Mouse (Mus musculus) mature B cell (primary cell): ENCODE data around the gene Coq4.

ENCODE experiments used
- in situ Hi-C: fragments of 300-500 bp; cut with MboI; formaldehyde crosslinking; loops from 2 replicates; pipeline ENCODE4 v1.14.3; 2019

Coq4 gene

GRCm38 (mm10) chr2:29792772-29793487 is 5.6 kb downstream of the Coq4 start:
- in situ Hi-C loops = no loop called here

GRCm38 (mm10) chr2:29802075-29802826 is 15.0 kb downstream of the Coq4 start, which contains the start of gene Slc27a4:
Slc27a4 (plus strand) TSS chr2:29802634.
- in situ Hi-C loops = no loop called here

DNA sequence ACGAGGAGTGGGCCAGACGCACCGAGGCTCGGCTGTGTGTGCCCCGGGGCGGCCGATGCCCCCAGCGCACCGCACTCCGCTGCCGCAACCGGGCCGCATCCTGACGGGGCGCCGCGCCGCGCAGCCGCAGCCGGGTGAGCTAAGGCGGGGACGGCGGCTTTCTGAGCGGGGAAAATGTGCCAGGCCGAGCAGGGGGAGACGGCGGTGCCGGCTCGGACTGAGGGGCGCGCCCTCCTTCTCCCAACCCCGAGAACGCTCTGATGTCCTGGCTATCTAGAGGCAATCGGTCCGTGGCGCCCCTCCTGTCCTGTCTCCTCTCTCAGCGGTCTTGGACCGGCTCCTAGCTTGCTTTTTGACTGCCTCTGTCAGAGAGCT is 15.5 kb downstream of the Coq4 start:
- in situ Hi-C loops = no loop called here

DNA sequence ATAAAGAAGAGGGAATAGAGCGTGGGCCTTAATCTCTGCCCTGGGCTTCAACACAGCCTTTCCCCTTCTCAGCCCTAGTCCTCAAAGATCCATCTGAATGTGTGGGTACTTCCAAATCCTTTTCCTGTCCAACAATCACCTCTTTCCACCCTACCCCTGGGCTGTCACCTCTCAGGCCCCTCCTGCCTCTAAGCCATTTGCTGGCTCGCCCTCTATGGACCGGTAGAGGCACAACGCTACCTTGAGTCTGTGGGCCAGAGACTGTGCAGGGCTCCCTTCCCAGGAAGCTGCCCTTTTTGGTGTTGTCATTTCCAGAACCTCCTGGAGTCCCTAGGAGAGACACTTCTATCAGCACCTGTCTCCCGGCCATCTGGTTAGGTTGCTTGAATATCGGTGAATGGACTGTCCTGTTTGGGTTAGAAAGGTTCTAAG is 16.1 kb downstream of the Coq4 start:
- in situ Hi-C loops = no loop called here

DNA sequence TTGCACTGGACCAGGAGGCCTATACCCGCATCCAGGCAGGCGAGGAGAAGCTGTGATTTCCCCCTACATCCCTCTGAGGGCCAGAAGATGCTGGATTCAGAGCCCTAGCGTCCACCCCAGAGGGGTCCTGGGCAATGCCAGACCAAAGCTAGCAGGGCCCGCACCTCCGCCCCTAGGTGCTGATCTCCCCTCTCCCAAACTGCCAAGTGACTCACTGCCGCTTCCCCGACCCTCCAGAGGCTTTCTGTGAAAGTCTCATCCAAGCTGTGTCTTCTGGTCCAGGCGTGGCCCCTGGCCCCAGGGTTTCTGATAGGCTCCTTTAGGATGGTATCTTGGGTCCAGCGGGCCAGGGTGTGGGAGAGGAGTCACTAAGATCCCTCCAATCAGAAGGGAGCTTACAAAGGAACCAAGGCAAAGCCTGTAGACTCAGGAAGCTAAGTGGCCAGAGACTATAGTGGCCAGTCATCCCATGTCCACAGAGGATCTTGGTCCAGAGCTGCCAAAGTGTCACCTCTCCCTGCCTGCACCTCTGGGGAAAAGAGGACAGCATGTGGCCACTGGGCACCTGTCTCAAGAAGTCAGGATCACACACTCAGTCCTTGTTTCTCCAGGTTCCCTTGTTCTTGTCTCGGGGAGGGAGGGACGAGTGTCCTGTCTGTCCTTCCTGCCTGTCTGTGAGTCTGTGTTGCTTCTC is 28.5 kb downstream of the Coq4 start:
- in situ Hi-C loops = no loop called here

- in situ Hi-C loops = no loop called here
Measured at GRCm38 (mm10) chr2:29817426-29818232, 30.3 kb downstream of the Coq4 start.

DNA sequence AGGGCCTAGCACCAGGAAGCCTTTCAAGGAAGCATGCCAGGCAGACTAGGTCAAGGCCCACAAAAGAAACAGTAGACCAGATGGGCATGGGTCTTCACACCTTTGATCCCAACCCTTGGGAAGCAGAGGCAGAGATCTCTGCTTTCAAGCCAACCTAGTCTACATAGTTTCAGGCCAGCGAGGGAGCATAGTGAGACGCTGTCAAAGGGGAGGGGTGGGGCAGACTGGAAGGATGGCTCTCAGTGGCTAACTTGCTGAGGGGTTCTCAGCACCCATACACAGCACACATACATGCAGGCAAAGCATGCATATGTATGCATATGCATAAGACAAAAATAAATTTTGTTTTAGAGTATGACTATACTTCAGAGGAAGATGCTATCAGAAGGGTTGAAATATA is 32.1 kb downstream of the Coq4 start:
- in situ Hi-C loops = no loop called here

- in situ Hi-C loops = no loop called here
Measured at GRCm38 (mm10) chr2:29820025-29820817, 32.9 kb downstream of the Coq4 start, which contains the start of gene Urm1. Urm1 (plus strand) TSS chr2:29820075.

- in situ Hi-C loops = no loop called here
Measured at GRCm38 (mm10) chr2:29826318-29826925, 39.1 kb downstream of the Coq4 start.

DNA sequence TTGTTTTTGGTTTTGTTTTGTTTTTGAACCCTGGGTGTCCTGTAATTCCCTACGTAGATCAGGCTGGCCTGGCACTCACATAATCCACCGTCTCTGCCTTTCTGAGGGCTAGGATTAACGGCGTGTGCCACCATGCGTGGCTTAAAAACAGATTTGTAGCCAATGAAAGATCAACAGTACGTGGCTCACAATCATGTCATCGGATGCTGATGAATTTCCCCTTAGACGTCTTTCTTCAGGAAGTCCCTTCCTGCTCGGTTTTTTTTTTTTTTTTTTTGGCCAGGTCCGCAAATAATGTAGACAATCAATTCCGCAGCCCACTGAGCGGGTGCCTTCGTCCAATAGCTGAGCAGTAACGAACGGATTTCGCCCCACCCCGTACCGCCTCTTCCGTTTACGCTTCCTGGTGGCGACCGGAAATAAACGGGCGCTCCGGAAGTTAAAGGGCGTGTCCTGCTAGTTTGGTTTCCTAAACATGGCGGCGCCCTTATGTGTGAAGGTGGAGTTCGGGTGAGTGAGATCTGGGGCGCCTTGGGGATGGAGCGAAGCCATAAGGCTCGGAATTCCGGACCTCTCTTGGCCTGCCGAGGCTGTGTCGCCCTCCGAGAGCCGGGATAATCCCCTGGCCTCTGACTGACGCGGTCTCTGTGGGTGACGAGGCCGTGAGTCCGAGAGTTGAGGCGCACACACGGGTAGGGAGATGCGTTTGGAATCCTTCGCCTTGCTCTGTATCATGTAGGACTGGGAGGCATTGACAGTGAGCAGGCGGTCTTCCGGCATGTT is 39.8 kb downstream of the Coq4 start:
- in situ Hi-C loops = no loop called here

DNA sequence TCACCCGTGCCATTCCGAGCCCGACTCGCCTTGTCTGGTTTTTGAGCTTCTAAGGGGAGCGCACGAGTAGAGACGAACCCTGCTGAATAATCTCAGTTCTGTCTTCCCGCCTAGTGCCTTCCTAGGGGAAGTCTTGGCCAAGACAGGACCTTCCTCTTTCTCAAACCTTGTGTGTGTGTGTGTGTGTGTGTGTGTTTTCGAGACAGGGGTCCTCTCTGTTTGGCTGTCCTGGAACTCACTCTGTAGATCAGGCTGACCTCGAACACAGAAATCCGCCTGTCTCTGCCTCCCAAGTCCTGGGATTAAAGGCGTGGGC is 40.4 kb downstream of the Coq4 start:
- in situ Hi-C loops = no loop called here

- in situ Hi-C loops = no loop called here
Measured at GRCm38 (mm10) chr2:29831106-29831505, 43.8 kb downstream of the Coq4 start.

GRCm38 (mm10) chr2:29833796-29834195 is 46.5 kb downstream of the Coq4 start:
- in situ Hi-C loops = no loop called here

GRCm38 (mm10) chr2:29835391-29835899 is 48.2 kb downstream of the Coq4 start:
- in situ Hi-C loops = no loop called here

DNA sequence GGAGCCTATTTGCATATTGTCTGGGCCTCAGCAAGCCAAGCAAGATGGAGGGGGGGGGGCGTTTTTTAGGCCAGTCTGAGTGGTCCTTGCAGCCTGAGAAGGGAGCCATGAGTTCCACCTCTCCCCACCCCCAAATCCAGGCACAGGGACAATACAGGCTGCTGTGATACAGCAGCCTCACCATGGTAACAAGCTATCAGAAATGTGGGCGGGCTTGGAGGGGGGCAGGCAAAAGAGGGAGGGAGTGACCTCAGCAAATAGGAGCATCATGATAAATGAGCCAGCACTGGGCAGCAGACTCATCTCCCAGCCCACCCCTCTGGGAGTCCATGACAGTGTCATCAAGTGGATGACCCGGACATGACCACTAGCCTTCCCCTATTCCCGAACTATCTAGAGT is 52.2 kb downstream of the Coq4 start:
- in situ Hi-C loops = no loop called here

- in situ Hi-C loops = no loop called here
Measured at GRCm38 (mm10) chr2:29843231-29844105, 56.2 kb downstream of the Coq4 start.

- in situ Hi-C loops = no loop called here
Measured at GRCm38 (mm10) chr2:29844115-29844514, 56.8 kb downstream of the Coq4 start.

DNA sequence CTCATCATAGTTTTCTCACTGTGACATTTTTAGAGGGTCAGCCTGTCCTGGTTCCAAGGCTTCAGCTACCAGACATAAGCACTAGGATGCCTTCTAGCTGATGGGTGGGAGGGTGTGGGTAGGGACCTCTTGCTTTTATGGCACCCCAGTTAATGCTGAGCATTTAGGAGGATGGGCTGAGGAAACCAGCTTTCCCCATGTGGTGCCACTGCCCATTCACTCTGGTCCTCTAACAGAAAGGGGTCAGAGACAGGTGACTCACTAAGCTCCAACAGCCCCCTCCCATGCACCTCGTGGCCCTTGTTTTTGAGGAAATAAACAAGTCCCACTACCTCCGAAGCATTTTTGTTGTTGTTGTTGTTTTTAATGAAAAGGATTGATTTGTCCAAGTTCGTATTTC is 57.4 kb downstream of the Coq4 start:
- in situ Hi-C loops = no loop called here

DNA sequence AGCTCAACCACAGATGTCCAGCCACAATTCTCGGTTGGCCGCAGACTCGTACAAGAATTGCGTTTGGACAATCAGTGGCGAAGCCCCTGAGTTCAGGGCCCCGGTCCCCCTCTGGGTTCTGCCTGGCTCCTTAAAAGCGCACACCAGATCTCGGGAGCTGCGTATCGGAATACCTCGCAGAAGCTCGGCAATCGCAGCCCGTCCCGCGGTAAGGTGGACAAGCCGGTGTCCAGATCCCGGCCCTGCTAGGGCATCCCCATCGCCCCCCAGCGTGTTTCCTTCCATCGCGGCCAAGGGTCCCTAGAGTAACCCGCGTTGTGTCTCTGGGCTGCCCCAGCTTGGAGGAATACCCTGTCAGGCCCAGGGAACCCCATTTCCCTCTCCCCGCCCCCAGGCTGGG is 58.3 kb downstream of the Coq4 start:
- in situ Hi-C loops = no loop called here
